Mouse (Mus musculus) brown adipose tissue, adult 24 weeks (tissue): ENCODE measurements around the gene Anapc16. TPM values are rescaled to one million over a fixed set of nuclear protein-coding genes. Genes with fewer than 3 reads are reported as not detected.

Experiments used
- H3K27ac ChIP-seq: fragments of 200-500 bp; replicated peaks from 2 replicates; pipeline ENCODE4 v1.5.1; 2012; ENCODE audit warnings: low read depth, mild to moderate bottlenecking, low read length
- H3K4me1 ChIP-seq: fragments of 200-500 bp; 2 replicates; pipeline ENCODE4 v1.6.1; 2012; ENCODE audit warnings: low read length, mixed read lengths; ENCODE audit not compliant: control insufficient read depth, insufficient read depth, insufficient read length
- H3K4me3 ChIP-seq: fragments of 200-500 bp; 2 replicates; pipeline ENCODE4 v1.5.1; 2012; ENCODE audit warnings: low read depth, mild to moderate bottlenecking, low read length, moderate library complexity; ENCODE audit not compliant: insufficient read depth
- polyA plus RNA-seq: library from polyadenylated mRNA; stranded (reverse); fragments of >200 nt; gene quantifications from 2 replicates; pipeline ENCODE4 v1.2.4, GENCODE M21; 2012; ENCODE audit not compliant: missing spikeins, insufficient read depth, insufficient read length

The Anapc16 gene
- polyA plus RNA-seq, 1 experiment = 60.8 TPM

- peak overlapping the region; percentile 18; the same call in 1 of the 2 replicates for H3K27ac ChIP-seq
- H3K4me3 ChIP-seq = peak overlapping the region; percentile 66; the same call in 1 of the 2 replicates
These were observed 50.0 kb downstream of the Anapc16 start for GRCm38 (mm10) chr10:59952781-59953563.

DNA sequence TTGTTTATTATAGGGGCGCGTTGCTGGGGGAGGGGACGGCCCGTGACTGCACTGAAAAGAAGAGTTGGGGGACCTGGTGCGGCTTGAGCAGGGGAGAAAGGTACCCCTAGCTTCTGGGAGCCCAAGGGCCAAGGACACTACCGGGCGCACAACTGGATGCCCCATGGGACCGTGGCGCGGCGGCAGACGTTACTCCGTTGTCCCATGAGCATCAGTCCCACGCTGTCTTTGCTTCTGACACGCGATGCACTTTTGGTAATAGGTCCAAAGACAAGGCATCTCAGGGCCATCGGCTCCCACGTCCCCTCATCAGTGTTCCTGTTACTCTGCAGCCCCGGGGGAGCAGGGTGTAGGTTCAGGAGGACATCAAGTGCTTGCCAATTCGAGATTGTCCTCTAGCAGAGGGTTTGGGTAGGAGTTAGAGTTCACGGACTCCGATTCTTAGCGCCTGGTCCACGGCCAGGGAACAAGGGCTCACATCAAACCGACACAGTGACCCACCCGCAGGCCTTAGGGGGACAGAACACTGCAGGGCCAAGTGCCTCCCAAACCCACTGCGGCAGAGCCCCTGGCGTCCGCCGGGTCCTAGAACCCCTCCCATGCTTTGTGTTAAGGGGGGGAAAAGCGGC is 50.7 kb downstream of the Anapc16 start:
- H3K27ac ChIP-seq = peak overlapping the region; percentile 85
- H3K4me1 ChIP-seq = peaks cover 8% of the 10 kb centered on the region
- H3K4me3 ChIP-seq = peak overlapping the region; percentile 66

More at GRCm38 (mm10) chr10:59952781-59953563, 50.0 kb downstream of the Anapc16 start:
- H3K4me1 ChIP-seq = peaks cover 9% of the 10 kb centered on the region

DNA sequence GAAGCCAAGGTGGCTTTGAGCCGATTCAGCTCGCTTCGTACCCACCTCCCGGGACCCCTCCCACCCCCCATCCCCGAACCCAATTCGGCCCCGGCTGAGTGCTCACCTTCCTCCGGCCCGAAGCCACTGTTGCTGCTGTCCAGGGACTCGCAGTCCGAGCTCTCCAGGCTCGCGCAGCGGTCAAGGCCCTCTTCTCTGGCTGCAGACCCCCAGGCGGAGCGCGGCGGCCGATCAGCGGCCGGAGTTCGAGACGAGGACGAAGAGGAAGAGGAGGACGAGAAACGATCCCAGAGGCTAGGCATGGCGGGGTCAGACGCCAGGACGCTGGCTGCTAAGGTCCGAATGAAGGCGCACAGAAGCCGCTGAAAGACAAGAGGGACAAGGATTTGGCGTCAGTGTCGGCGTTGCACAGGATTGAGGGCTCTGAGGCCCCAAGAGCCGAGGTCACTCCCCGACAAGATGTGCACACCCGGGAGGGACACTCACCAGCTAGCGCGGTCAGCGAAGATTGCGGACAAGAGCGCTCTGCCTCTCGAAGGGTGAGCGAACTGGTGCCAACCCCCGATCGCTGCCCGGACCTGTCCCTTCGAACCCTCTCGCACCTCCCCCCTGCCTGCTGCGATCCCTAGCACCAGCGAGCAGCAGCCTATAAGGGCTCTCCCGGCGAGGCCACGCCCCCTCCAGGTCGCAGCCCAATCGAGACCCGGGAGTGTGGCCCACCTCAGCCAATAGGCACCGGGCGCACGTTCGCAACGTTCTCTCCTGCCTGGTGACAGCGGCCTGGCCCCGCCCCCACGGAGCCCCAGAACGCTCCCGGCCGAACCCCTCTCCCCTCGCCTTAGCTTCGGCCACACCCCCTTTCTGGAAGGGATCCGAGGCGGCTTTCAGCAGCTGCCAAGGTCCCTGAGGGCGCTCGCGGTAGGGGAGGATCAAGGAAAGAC is 51.5 kb downstream of the Anapc16 start, which contains the start of gene Ddit4:
Ddit4 (minus strand) TSS at position 624 of the 941 bp plus-strand sequence.
- H3K4me1 ChIP-seq = peaks cover 5% of the 10 kb centered on the region
- peak within 1 kb of the TSS; percentile 91 for H3K27ac ChIP-seq
- H3K4me3 ChIP-seq = peak within 1 kb of the TSS; percentile 92

- Histone ChIP-seq H3K27ac (peak overlapping the region; percentile 91), H3K4me3 (peak overlapping the region; percentile 92), H3K4me1 (peaks cover 5% of the 10 kb centered on the region)
These were observed 52.2 kb downstream of the Anapc16 start for GRCm38 (mm10) chr10:59950716-59951191.

- peak overlapping the region; percentile 92 for H3K4me3 ChIP-seq
- peaks cover 5% of the 10 kb centered on the region for H3K4me1 ChIP-seq
- H3K27ac ChIP-seq = peak overlapping the region; percentile 91
These were observed 52.9 kb downstream of the Anapc16 start for GRCm38 (mm10) chr10:59949783-59950605.

- Histone ChIP-seq H3K27ac (peak overlapping the region; percentile 80), H3K4me3 (peak overlapping the region; percentile 92), H3K4me1 (peaks cover 5% of the 10 kb centered on the region)
These were observed 53.7 kb downstream of the Anapc16 start for GRCm38 (mm10) chr10:59949255-59949648.

- Histone ChIP-seq H3K4me3 (peak overlapping the region; percentile 92), H3K27ac (peak overlapping the region; percentile 80), H3K4me1 (peaks cover 8% of the 10 kb centered on the region)
These were observed 54.3 kb downstream of the Anapc16 start for GRCm38 (mm10) chr10:59948363-59949254.

- Histone ChIP-seq H3K27ac (peak overlapping the region; percentile 80), H3K4me3 (no peak overlapping the region), H3K4me1 (peaks cover 17% of the 10 kb centered on the region)
These were observed 55.5 kb downstream of the Anapc16 start for GRCm38 (mm10) chr10:59947296-59948073.

DNA sequence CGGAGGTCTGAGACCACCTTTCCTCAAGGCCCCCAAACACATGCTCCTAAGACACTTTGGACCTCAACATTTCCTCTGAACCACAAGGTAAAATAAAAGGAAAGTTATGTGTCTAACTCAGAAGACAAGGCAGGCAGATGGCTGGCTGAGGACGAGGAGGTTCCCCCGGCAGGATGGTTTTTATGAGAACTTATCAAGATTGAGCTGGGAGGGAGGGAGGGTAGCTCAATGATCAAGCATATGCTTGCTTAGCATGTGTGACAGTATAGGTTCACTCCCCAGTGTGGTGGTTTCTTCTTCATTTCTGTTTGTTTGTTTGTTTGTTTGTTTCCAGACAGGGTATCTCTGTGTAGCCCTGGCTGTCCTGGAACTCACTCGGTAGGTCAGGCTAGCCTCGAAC is 56.6 kb downstream of the Anapc16 start:
- H3K4me1 ChIP-seq = peaks cover 17% of the 10 kb centered on the region
- H3K4me3 ChIP-seq = no peak overlapping the region
- no peak overlapping the region for H3K27ac ChIP-seq

GRCm38 (mm10) chr10:59945416-59945815 is 57.5 kb downstream of the Anapc16 start:
- Histone ChIP-seq H3K4me3 (no peak overlapping the region), H3K27ac (no peak overlapping the region), H3K4me1 (peaks cover 17% of the 10 kb centered on the region)

GRCm38 (mm10) chr10:59943421-59943989 is 59.4 kb downstream of the Anapc16 start:
- Histone ChIP-seq H3K4me1 (peaks cover 14% of the 10 kb centered on the region), H3K27ac (peak overlapping the region; percentile 28), H3K4me3 (peak overlapping the region; percentile 30)

GRCm38 (mm10) chr10:59942847-59943420 is 60.0 kb downstream of the Anapc16 start:
- Histone ChIP-seq H3K4me1 (peaks cover 14% of the 10 kb centered on the region), H3K4me3 (peak overlapping the region; percentile 30), H3K27ac (peak overlapping the region; percentile 28)
